Mouse (Mus musculus): Measurements from ENCODE around the gene Fam173a.

- no peak for TF ChIP-seq EP300 (IDR thresholded peaks at IDR 0.05; ENCODE audit: insufficient read depth, low read depth, low read length)
- no peak for TF ChIP-seq CTCF (IDR thresholded peaks at IDR 0.05; ENCODE audit: low read depth, low read length)
Measured at GRCm38 (mm10) chr17:25802825-25803517, 10.3 kb upstream of the Fam173a start.
